Mouse (Mus musculus) hindbrain, embryonic 14.5 days (tissue): Measurements from ENCODE around the gene Crebrf. TPM values are rescaled to one million over a fixed set of nuclear protein-coding genes. Genes with fewer than 3 reads are reported as not detected.

Source experiments
- ATAC-seq: fragments of 200-750 bp; cut with Nextera tagmentation; 2 replicates; pipeline ENCODE4 v1.8.0; 2017; ENCODE audit warnings: moderate number of reproducible peaks, mild to moderate bottlenecking, moderate TSS enrichment, moderate library complexity; ENCODE audit not compliant: low FRiP score
- DNase-seq: peaks from one replicate; pipeline ENCODE4 v3.0.0-alpha.2; 2015; ENCODE audit warnings: low spot score
- H3K27ac ChIP-seq: fragments of 300-500 bp; sonication (generic); 2 replicates; pipeline ENCODE4 v1.5.1; 2014; ENCODE audit warnings: mild to moderate bottlenecking, moderate library complexity
- H3K27me3 ChIP-seq: fragments of 300-500 bp; sonication (generic); 2 replicates; pipeline ENCODE4 v1.6.1; 2014; ENCODE audit warnings: mild to moderate bottlenecking, low read length, mixed read lengths; ENCODE audit not compliant: control insufficient read depth, insufficient read depth
- H3K36me3 ChIP-seq: fragments of 300-500 bp; sonication (generic); replicated peaks from 2 replicates; pipeline ENCODE4 v1.6.1; 2014; ENCODE audit not compliant: control insufficient read depth, insufficient read depth
- H3K4me1 ChIP-seq: fragments of 300-500 bp; sonication (generic); replicated peaks from 2 replicates; pipeline ENCODE4 v1.6.1; 2014; ENCODE audit warnings: antibody characterized with exemption, low read length, mixed read lengths; ENCODE audit not compliant: control insufficient read depth, insufficient read depth
- H3K4me2 ChIP-seq: fragments of 300-500 bp; sonication (generic); replicated peaks from 2 replicates; pipeline ENCODE4 v1.6.1; 2014; ENCODE audit warnings: mild to moderate bottlenecking, moderate library complexity
- H3K4me3 ChIP-seq: fragments of 300-500 bp; sonication (generic); replicated peaks from 2 replicates; pipeline ENCODE4 v1.5.1; 2014; ENCODE audit warnings: mild to moderate bottlenecking, low read length
- H3K9ac ChIP-seq: fragments of 300-500 bp; sonication (generic); 2 replicates; pipeline ENCODE4 v1.6.1; 2014
- H3K9me3 ChIP-seq: fragments of 300-500 bp; sonication (generic); 2 replicates; pipeline ENCODE4 v1.6.1; 2016; ENCODE audit warnings: low read length; ENCODE audit not compliant: control insufficient read depth
- WGBS: fragments of 180-500 bp; shearing (Covaris S2); extraction: QIAGEN DNeasy Blood & Tissue Kit; methylation state at CpG from one replicate; pipeline ENCODE4 v1.1.7; 2014; 5-methylcytosine and 5-hydroxymethylcytosine counted together
- polyA plus RNA-seq: library from polyadenylated mRNA; unstranded; fragments of >200 nt; fragmentation: Nextera tagmentation; extraction: Ambion mirVana; gene quantifications from 2 replicates; pipeline ENCODE4 v1.2.1, GENCODE M21; 2014

The Crebrf gene
- 10.2 and 10.5 TPM in 2 replicates for polyA plus RNA-seq

DNA sequence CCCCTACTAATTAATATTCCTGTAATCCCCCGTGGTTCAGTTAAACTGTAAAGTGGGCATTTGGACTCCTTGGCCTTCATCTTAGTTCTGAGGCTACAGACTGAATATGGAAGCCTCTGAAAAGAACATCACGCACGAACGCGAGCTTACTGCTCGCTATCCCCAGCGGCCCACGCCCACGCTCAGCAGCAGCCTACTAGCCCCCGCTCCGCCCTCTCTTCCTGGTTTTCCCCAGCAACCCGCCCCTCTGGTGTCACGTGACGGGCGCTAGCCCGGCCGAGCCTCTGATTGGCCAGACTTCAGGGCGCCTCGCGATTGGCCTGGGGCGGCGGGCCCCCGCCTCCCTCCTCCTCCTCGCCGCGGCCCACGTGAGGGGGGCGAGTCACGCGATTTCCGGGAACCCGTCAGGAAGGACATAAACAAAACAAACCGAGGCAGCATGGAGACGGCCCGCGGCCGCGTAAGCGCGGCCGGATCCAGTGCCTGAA, at the start of gene Crebrf:
Gene Crebrf, plus strand, starts transcription at position 380 of the 488 bp plus-strand sequence.
- Histone ChIP-seq H3K36me3 (no peaks in the 10 kb centered on the region), H3K9ac (peak within 1 kb of the TSS; percentile 76), H3K9me3 (no peaks in the 10 kb centered on the region), H3K27me3 (no peaks in the 10 kb centered on the region), H3K4me3 (peak within 1 kb of the TSS; percentile 82), H3K4me1 (peaks cover 8% of the 10 kb centered on the region), H3K27ac (peak within 1 kb of the TSS; percentile 84), H3K4me2 (peak within 1 kb of the TSS; percentile 74)
- ATAC-seq: peak; percentile 83
- peak; percentile 96 for DNase-seq
- under 1% methylated on average over 41 of the region's 41 CpGs for WGBS

DNA sequence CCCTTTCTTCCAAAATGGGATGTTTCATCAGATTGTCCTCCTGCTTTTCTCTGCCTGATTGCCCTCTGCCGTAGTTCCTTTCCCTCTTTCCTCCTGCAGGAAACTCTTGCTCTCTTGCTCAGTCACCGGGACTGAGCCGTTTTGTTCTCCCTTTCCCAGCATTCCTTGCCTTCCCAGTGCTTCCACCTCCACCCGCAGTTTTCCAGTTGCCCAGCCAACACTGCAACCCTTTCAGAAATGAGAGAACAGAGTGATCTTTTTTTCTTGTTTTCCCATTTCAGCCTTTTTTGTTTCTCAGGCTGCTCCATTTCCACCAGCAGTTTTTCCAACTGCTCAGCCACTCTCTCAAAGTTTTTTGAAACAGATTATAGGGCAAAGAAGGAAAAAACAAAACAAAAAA, 44.2 kb upstream of the Crebrf start:
- ATAC-seq (no peak), DNase-seq (no peak)
- H3K27ac ChIP-seq: no peak overlapping the region
- peaks cover 5% of the 10 kb centered on the region; the same call in 1 of the 2 replicates for H3K4me1 ChIP-seq
- H3K9me3 ChIP-seq: no peaks in the 10 kb centered on the region
- no peaks in the 10 kb centered on the region for H3K36me3 ChIP-seq
- no peaks in the 10 kb centered on the region for H3K27me3 ChIP-seq
- 54% methylated on average over 4 of the region's 4 CpGs for WGBS
- no peak overlapping the region for H3K4me2 ChIP-seq
- H3K9ac ChIP-seq: no peak overlapping the region
- H3K4me3 ChIP-seq: no peak overlapping the region

DNA sequence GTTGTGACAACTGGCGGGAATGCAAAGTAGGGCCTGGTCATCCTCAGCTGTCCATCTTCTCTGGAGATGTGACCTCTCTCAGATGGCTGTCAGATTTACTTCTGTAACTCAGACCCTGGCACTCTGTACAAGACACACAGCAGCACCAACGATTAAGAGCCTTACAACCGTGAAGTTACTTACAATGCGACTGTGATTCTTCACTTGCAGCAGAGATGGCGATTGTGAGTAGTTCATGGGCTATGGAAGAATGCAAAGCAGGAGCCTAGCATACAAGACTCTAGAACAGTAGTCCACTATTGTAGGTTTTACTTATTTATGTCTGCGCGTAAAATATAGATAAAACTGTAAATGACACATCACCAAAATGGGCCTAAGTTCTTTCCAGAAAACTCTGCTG, 39.6 kb upstream of the Crebrf start:
- Histone ChIP-seq H3K27me3 (no peaks in the 10 kb centered on the region), H3K4me1 (peaks cover 26% of the 10 kb centered on the region), H3K36me3 (no peaks in the 10 kb centered on the region), H3K4me2 (peak overlapping the region; percentile 65), H3K9ac (peak overlapping the region; percentile 89), H3K27ac (peak overlapping the region; percentile 92), H3K4me3 (peak overlapping the region; percentile 94), H3K9me3 (no peaks in the 10 kb centered on the region)
- peak; percentile 37 for DNase-seq
- peak; percentile 63 for ATAC-seq
- WGBS: 19% methylated on average over 7 of the region's 7 CpGs

GRCm38 (mm10) chr17:26676252-26676615, 39.2 kb upstream of the Crebrf start:
- ATAC-seq: peak; percentile 96

GRCm38 (mm10) chr17:26676616-26677376, 38.7 kb upstream of the Crebrf start:
- peaks cover 26% of the 10 kb centered on the region for H3K4me1 ChIP-seq
- WGBS: 4% methylated on average over 26 of the region's 26 CpGs
- no peaks in the 10 kb centered on the region for H3K36me3 ChIP-seq
- no peaks in the 10 kb centered on the region for H3K27me3 ChIP-seq
- H3K4me2 ChIP-seq: peak overlapping the region; percentile 65
- peak overlapping the region; percentile 94 for H3K4me3 ChIP-seq
- H3K9ac ChIP-seq: peak overlapping the region; percentile 89
- H3K9me3 ChIP-seq: no peaks in the 10 kb centered on the region
- ATAC-seq (peak; percentile 92), DNase-seq (peak; percentile 57)
- H3K27ac ChIP-seq: peak overlapping the region; percentile 92

More at GRCm38 (mm10) chr17:26676252-26676615, 39.2 kb upstream of the Crebrf start:
- Histone ChIP-seq H3K27me3 (no peaks in the 10 kb centered on the region), H3K27ac (peak overlapping the region; percentile 92), H3K9ac (peak overlapping the region; percentile 89), H3K4me1 (peaks cover 26% of the 10 kb centered on the region), H3K9me3 (no peaks in the 10 kb centered on the region), H3K4me3 (peak overlapping the region; percentile 94), H3K4me2 (peak overlapping the region; percentile 65), H3K36me3 (no peaks in the 10 kb centered on the region)
- 1% methylated on average over 30 of the region's 30 CpGs for WGBS
- peak; percentile 89 for DNase-seq

DNA sequence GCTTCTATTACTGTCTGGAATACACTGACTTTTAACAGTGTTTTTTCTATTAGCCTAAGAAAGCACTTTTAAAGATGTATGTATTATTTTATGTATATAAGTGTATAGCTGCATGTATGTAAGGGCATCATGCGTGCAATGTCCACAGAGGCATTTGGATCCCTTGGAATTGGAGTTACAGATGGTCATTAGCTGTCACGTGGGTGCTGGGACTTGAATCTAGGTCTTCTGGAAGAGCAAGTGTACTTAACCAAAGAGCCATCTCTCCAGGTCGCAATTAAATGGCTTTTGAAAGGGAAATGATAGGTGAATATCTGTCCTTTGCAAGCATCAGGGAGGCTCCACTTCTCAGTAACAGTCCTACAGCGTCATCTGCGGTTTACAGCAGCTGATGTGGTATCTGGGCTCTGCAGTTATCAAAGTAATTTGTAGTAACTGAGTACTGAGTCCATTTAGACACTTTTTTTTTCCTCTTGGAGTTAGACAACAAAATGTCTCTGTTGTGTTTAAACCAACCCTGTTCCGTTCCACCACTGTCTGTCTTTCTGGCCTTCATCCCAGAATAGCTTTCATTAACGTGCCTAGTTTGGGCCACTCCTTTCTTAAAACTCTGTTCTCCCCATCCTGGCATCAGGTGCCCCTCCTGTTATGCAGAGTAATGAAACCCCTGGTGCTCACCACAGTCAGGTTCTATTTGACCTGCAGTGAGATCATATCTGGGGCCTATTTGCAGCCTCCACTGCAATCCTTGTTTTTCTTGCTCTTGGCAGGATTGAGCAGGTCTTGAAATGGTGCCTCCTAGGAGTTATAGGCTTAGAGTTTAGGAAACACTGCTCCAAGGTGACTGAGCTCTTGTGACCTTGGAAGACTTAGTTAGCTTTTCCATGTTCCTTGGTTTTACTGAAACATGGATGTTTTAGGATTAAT, 37.5 kb upstream of the Crebrf start:
- DNase-seq (no peak), ATAC-seq (no peak)
- Histone ChIP-seq H3K9me3 (no peaks in the 10 kb centered on the region), H3K4me3 (no peak overlapping the region), H3K27ac (no peak overlapping the region), H3K36me3 (no peaks in the 10 kb centered on the region), H3K27me3 (no peaks in the 10 kb centered on the region), H3K4me1 (peaks cover 26% of the 10 kb centered on the region), H3K9ac (peak overlapping the region; percentile 40), H3K4me2 (peak overlapping the region; percentile 65)
- WGBS: 89% methylated on average over 7 of the region's 7 CpGs

GRCm38 (mm10) chr17:26681276-26681675, 34.2 kb upstream of the Crebrf start:
- Histone ChIP-seq H3K36me3 (peaks cover 27% of the 10 kb centered on the region), H3K27ac (no peak overlapping the region), H3K4me1 (peaks cover 22% of the 10 kb centered on the region), H3K4me3 (no peak overlapping the region), H3K9ac (no peak overlapping the region), H3K9me3 (no peaks in the 10 kb centered on the region), H3K27me3 (no peaks in the 10 kb centered on the region), H3K4me2 (no peak overlapping the region)
- WGBS: 90% methylated on average over 6 of the region's 6 CpGs
- ATAC-seq (no peak), DNase-seq (no peak)

GRCm38 (mm10) chr17:26686334-26687000, 29.0 kb upstream of the Crebrf start:
- Histone ChIP-seq H3K27ac (no peak overlapping the region), H3K9me3 (no peaks in the 10 kb centered on the region), H3K4me3 (no peak overlapping the region), H3K9ac (no peak overlapping the region), H3K36me3 (peaks cover 34% of the 10 kb centered on the region), H3K27me3 (no peaks in the 10 kb centered on the region), H3K4me2 (no peak overlapping the region), H3K4me1 (0 out of 2 replicates have a peak, but pooled peaks cover 10% of the 10 kb centered on the region)
- ATAC-seq (no peak), DNase-seq (no peak)
- WGBS: 94% methylated on average over 17 of the region's 17 CpGs
